ENCODE assay signal across 12 mouse cellular contexts in the genomic region with DNA sequence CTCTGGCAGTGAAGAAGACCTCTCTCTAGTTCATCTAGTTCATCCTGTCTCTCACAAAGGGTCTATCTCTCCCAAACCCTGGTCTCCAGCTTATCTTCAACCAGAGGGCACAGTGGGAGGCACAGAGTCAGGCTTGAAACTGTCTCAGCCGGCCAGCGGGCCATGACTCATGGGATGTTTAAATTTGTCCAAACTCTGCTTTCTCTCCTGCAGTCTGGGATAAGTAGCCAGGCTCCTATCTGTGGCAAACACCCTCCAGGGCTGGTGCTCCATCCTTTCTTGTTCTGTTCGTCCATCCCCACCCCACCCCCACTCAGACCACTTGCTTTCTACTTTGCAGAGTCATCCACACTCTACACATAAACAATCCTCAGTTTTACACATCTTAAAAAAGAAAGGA. TPM values are rescaled to one million over a fixed set of nuclear protein-coding genes. Genes with fewer than 3 reads are reported as not detected.
DNase-seq lines count a peak whose midpoint lies in the region; ATAC-seq and TF ChIP-seq lines count a peak whose summit lies in the region.
"Had no signal": no experiment of that assay in that cellular context is flagged by ENCODE, and none has a peak within 500 bp of the region (broad histone marks: within the 10 kb centered on the region; RNA-seq: fewer than 3 reads in every experiment).

No protein-coding gene starts in this region.

- DNase-seq in forebrain, embryonic 10.5 days (ENCODE audit: extremely low spot score, low spot score): no peak
- DNase-seq in forebrain, embryonic 14.5 days (ENCODE audit: low spot score): no peak
- no peak for DNase-seq in stomach, postnatal 0 days (ENCODE audit: low spot score)
- peak; percentile 92 to 94 (median 93) for DNase-seq in liver, embryonic 14.5 days (ENCODE audit: low read depth in 3 of 3, low spot score in 3 of 3)
- DNase-seq in layer of hippocampus, adult 11-12 months (ENCODE audit: low spot score): no peak
- no peak for DNase-seq in embryo, embryonic 9.5 days (ENCODE audit: extremely low spot score)
- DNase-seq in kidney, adult 2 months: no peak
- DNase-seq: cerebellum, postnatal 14 days; kidney, postnatal 14 days; thymus, postnatal 14 days had no signal

- H3K9me3 ChIP-seq in forebrain, embryonic 10.5 days: peaks cover 5% of the 10 kb centered on the region; the same call in 1 of the 2 replicates
- no peaks in the 10 kb centered on the region for H3K9me3 ChIP-seq in forebrain, embryonic 14.5 days (replicated peaks; ENCODE audit: control insufficient read depth, low read length)
- no peaks in the 10 kb centered on the region for H3K9me3 ChIP-seq in stomach, embryonic 14.5 days (ENCODE audit: control insufficient read depth, low read depth, low read length)
- H3K9me3 ChIP-seq in stomach, postnatal 0 days (ENCODE audit: control insufficient read depth, low read length): no peaks in the 10 kb centered on the region
- H3K9me3 ChIP-seq in liver, embryonic 14.5 days (ENCODE audit: control insufficient read depth, low read length): no peaks in the 10 kb centered on the region; the same call in 1 of the 2 replicates
- H3K9me3 ChIP-seq: hindbrain, embryonic 13.5 days had no signal

- peaks cover 10% of the 10 kb centered on the region; the same call in 1 of the 2 replicates for H3K27me3 ChIP-seq in forebrain, embryonic 10.5 days (ENCODE audit: poor library complexity, severe bottlenecking)
- H3K27me3 ChIP-seq in forebrain, embryonic 14.5 days (replicated peaks; ENCODE audit: control insufficient read depth, insufficient read depth, low read length): no peaks in the 10 kb centered on the region
- H3K27me3 ChIP-seq in stomach, embryonic 14.5 days (ENCODE audit: control insufficient read depth, insufficient read depth, low read length): no peaks in the 10 kb centered on the region
- no peaks in the 10 kb centered on the region for H3K27me3 ChIP-seq in stomach, postnatal 0 days (ENCODE audit: control insufficient read depth, insufficient read depth, low read length)
- peaks cover 5% of the 10 kb centered on the region; the same call in 1 of the 2 replicates for H3K27me3 ChIP-seq in liver, embryonic 14.5 days (ENCODE audit: control insufficient read depth, insufficient read depth, low read length)
- H3K27me3 ChIP-seq in kidney, adult 2 months (replicated peaks; ENCODE audit: control insufficient read depth, insufficient read depth, low read length): no peaks in the 10 kb centered on the region

- H3K9ac ChIP-seq in forebrain, embryonic 14.5 days (ENCODE audit: low read length): no peak overlapping the region
- no peak overlapping the region for H3K9ac ChIP-seq in stomach, embryonic 14.5 days (replicated peaks; ENCODE audit: low read depth, low read length)
- no peak overlapping the region for H3K9ac ChIP-seq in stomach, postnatal 0 days (ENCODE audit: low read length)
- peak overlapping the region; percentile 78 for H3K9ac ChIP-seq in liver, embryonic 14.5 days (replicated peaks)
- H3K9ac ChIP-seq: hindbrain, embryonic 13.5 days had no signal

- no peak for TF ChIP-seq EP300 in stomach, postnatal 0 days (optimal IDR thresholded peaks at IDR 0.05)
- TF ChIP-seq EP300 in liver, embryonic 14.5 days (IDR thresholded peaks at IDR 0.05; ENCODE audit: low read depth): peak; percentile 95

- no peak for TF ChIP-seq POLR2A in kidney, adult 2 months (IDR thresholded peaks at IDR 0.05; ENCODE audit: low read depth, low read length)

- H3K4me3 ChIP-seq in forebrain, embryonic 10.5 days: no peak overlapping the region
- H3K4me3 ChIP-seq in forebrain, embryonic 14.5 days (ENCODE audit: low read depth, low read length): no peak overlapping the region
- H3K4me3 ChIP-seq in stomach, embryonic 14.5 days (ENCODE audit: low read depth, low read length): no peak overlapping the region
- H3K4me3 ChIP-seq in stomach, postnatal 0 days (ENCODE audit: low read depth, low read length): no peak overlapping the region
- peak overlapping the region in 1 of 2 experiments; percentile 21; a peak in 1 of 4 replicates for H3K4me3 ChIP-seq in liver, embryonic 14.5 days (ENCODE audit: insufficient read depth in 1 of 2, low read depth in 2 of 2, low read length in 2 of 2)
- H3K4me3 ChIP-seq in kidney, adult 2 months (ENCODE audit: insufficient read depth, low read depth, low read length): no peak overlapping the region
- H3K4me3 ChIP-seq: hindbrain, embryonic 13.5 days had no signal

- no peak for ATAC-seq in forebrain, embryonic 14.5 days
- peak; percentile 59; the same call in 1 of the 2 replicates for ATAC-seq in stomach, embryonic 14.5 days (ENCODE audit: insufficient number of reproducible peaks, insufficient read depth, low FRiP score, low read depth)
- no peak for ATAC-seq in stomach, postnatal 0 days (ENCODE audit: low FRiP score, low TSS enrichment)
- peak; percentile 79 for ATAC-seq in liver, embryonic 14.5 days (ENCODE audit: insufficient read depth)

- 64% methylated on average over 3 of the region's 3 CpGs for WGBS in forebrain, embryonic 10.5 days
- 60% methylated on average over 3 of the region's 3 CpGs for WGBS in forebrain, embryonic 14.5 days
- WGBS in stomach, embryonic 14.5 days: 26% methylated on average over 3 of the region's 3 CpGs
- 32% methylated on average over 3 of the region's 3 CpGs for WGBS in stomach, postnatal 0 days
- WGBS in liver, embryonic 14.5 days (ENCODE audit: insufficient replicate concordance): 10% methylated on average over 3 of the region's 3 CpGs
- 83% methylated on average over 3 of the region's 3 CpGs for WGBS in kidney, adult 2 months

- TF ChIP-seq CTCF in stomach, postnatal 0 days (IDR thresholded peaks at IDR 0.05; ENCODE audit: low read depth): no peak
- no peak for TF ChIP-seq CTCF in liver, embryonic 14.5 days (IDR thresholded peaks at IDR 0.05; ENCODE audit: low read depth)
- no peak for TF ChIP-seq CTCF in kidney, adult 2 months (conservative IDR thresholded peaks at IDR 0.05; ENCODE audit: insufficient read depth, insufficient read length, low read depth, low read length)

- H3K27ac ChIP-seq in forebrain, embryonic 10.5 days: peak overlapping the region; percentile 65
- H3K27ac ChIP-seq in forebrain, embryonic 14.5 days (ENCODE audit: low read depth, low read length): no peak overlapping the region
- no peak overlapping the region for H3K27ac ChIP-seq in stomach, embryonic 14.5 days (ENCODE audit: low read length)
- no peak overlapping the region for H3K27ac ChIP-seq in stomach, postnatal 0 days (replicated peaks)
- H3K27ac ChIP-seq in liver, embryonic 14.5 days: peak overlapping the region; percentile 100
- H3K27ac ChIP-seq in kidney, adult 2 months (ENCODE audit: insufficient read depth, low read depth, low read length): no peak overlapping the region
- H3K27ac ChIP-seq: hindbrain, embryonic 13.5 days had no signal

- H3K4me1 ChIP-seq in forebrain, embryonic 10.5 days: peaks cover 72% of the 10 kb centered on the region
- H3K4me1 ChIP-seq in forebrain, embryonic 14.5 days (ENCODE audit: control insufficient read depth, insufficient read depth, low read length): peaks cover 6% of the 10 kb centered on the region; the same call in 1 of the 2 replicates
- peaks cover 22% of the 10 kb centered on the region for H3K4me1 ChIP-seq in stomach, embryonic 14.5 days (ENCODE audit: control insufficient read depth, insufficient read depth, low read length)
- H3K4me1 ChIP-seq in stomach, postnatal 0 days (replicated peaks; ENCODE audit: control insufficient read depth, insufficient read depth): peaks cover 4% of the 10 kb centered on the region; the same call in 1 of the 2 replicates
- H3K4me1 ChIP-seq in liver, embryonic 14.5 days (replicated peaks; ENCODE audit: control insufficient read depth in 2 of 2, insufficient read depth in 2 of 2, low read length in 1 of 2): peaks cover 73 to 84% of the 10 kb centered on the region in 2 experiments
- H3K4me1 ChIP-seq in kidney, adult 2 months (ENCODE audit: control insufficient read depth, insufficient read depth, low read length): 0 out of 2 replicates have a peak, but pooled peaks cover 3% of the 10 kb centered on the region

- no peaks in the 10 kb centered on the region for H3K36me3 ChIP-seq in forebrain, embryonic 10.5 days (replicated peaks)
- no peaks in the 10 kb centered on the region for H3K36me3 ChIP-seq in forebrain, embryonic 14.5 days (ENCODE audit: control insufficient read depth, insufficient read depth, low read length)
- no peaks in the 10 kb centered on the region for H3K36me3 ChIP-seq in stomach, embryonic 14.5 days (ENCODE audit: control insufficient read depth, insufficient read depth, low read length)
- no peaks in the 10 kb centered on the region for H3K36me3 ChIP-seq in stomach, postnatal 0 days (ENCODE audit: control insufficient read depth, insufficient read depth, low read length)
- no peaks in the 10 kb centered on the region for H3K36me3 ChIP-seq in liver, embryonic 14.5 days (replicated peaks; ENCODE audit: control insufficient read depth, insufficient read depth, low read depth)
- H3K36me3 ChIP-seq in kidney, adult 2 months (ENCODE audit: control insufficient read depth, insufficient read depth, low read length): no peaks in the 10 kb centered on the region
- H3K36me3 ChIP-seq: hindbrain, embryonic 13.5 days had no signal

- no peak overlapping the region for H3K4me2 ChIP-seq in forebrain, embryonic 14.5 days (ENCODE audit: low read length)
- no peak overlapping the region for H3K4me2 ChIP-seq in stomach, embryonic 14.5 days (replicated peaks; ENCODE audit: low read depth, low read length)
- no peak overlapping the region for H3K4me2 ChIP-seq in stomach, postnatal 0 days (replicated peaks; ENCODE audit: low read depth)
- peak overlapping the region; percentile 74 for H3K4me2 ChIP-seq in liver, embryonic 14.5 days (ENCODE audit: low read depth)
- H3K4me2 ChIP-seq: hindbrain, embryonic 13.5 days had no signal

RNA-seq across cellular contexts. Expression of gene Pim1, which starts 43.2 kb away (rescaled TPM):
- polyA plus RNA-seq in forebrain, embryonic 10.5 days (2016; fragmentation: Nextera tagmentation; extraction: Ambion mirVana): 32.2 and 33.1 TPM in 2 replicates
- polyA plus RNA-seq in forebrain, embryonic 14.5 days (2014; fragmentation: Nextera tagmentation; extraction: Ambion mirVana): 11.4 and 15.7 TPM in 2 replicates
- polyA plus RNA-seq in stomach, embryonic 14.5 days (2014; fragmentation: Nextera tagmentation; extraction: Ambion mirVana): 10.1 TPM in 2 replicates
- 28.6 and 32.8 TPM in 2 replicates for polyA plus RNA-seq in stomach, postnatal 0 days (2015; fragmentation: Nextera tagmentation; extraction: Ambion mirVana)
- polyA plus RNA-seq in liver, embryonic 14.5 days (2012; rRNA removed): 61.4 and 64.5 TPM in 2 replicates
- polyA plus RNA-seq in liver, embryonic 14.5 days (2014; fragmentation: Nextera tagmentation; extraction: Ambion mirVana): 60.4 and 69.9 TPM in 2 replicates
- 16.0 and 18.8 TPM in 2 replicates for polyA plus RNA-seq in kidney, adult 2 months (2012; rRNA removed)

Comparison
In these comparisons a context has a peak if more than half of its experiments do, and no peak if none do; other contexts are left out.
1. H3K27ac ChIP-seq: peak in forebrain, embryonic 10.5 days (single experiment) and liver, embryonic 14.5 days (single experiment); none in forebrain, embryonic 14.5 days (single experiment), stomach, embryonic 14.5 days (single experiment), stomach, postnatal 0 days (single experiment) and kidney, adult 2 months (single experiment).
2. ATAC-seq: peak in stomach, embryonic 14.5 days (single experiment) and liver, embryonic 14.5 days (single experiment); none in forebrain, embryonic 14.5 days (single experiment) and stomach, postnatal 0 days (single experiment).
3. DNase-seq: peak in liver, embryonic 14.5 days (3 of 3); none in forebrain, embryonic 10.5 days (single experiment), forebrain, embryonic 14.5 days (single experiment), stomach, postnatal 0 days (single experiment), layer of hippocampus, adult 11-12 months (single experiment), embryo, embryonic 9.5 days (single experiment) and kidney, adult 2 months (single experiment).